8 mouse cellular contexts compared by ENCODE assay signal in genomic region chr4:9136188-9136569, GRCm38 (mm10).
A peak's percentile ranks its signal among the peaks of the same experiment; 100 is the strongest.
DNase-seq lines count a peak whose midpoint lies in the region; ATAC-seq and TF ChIP-seq lines count a peak whose summit lies in the region.

No protein-coding gene starts in this region.

- peak; percentile 79 for ATAC-seq in cerebellum, adult (ENCODE audit: insufficient number of reproducible peaks, low FRiP score, low TSS enrichment)
- peak; percentile 76 for ATAC-seq in forebrain, postnatal 0 days
- peak; percentile 87 for ATAC-seq in neural tube, embryonic 12.5 days (ENCODE audit: low FRiP score, low read depth)

- no peaks in the 10 kb centered on the region for H3K4me1 ChIP-seq in forebrain, postnatal 0 days (ENCODE audit: insufficient read depth)
- H3K4me1 ChIP-seq in limb, embryonic 10.5 days, result peaks cover 13% of the 10 kb centered on the region
- peaks cover 13% of the 10 kb centered on the region for H3K4me1 ChIP-seq in neural tube, embryonic 12.5 days

- H3K27me3 ChIP-seq in forebrain, postnatal 0 days (ENCODE audit: insufficient read depth, low read length), result no peaks in the 10 kb centered on the region
- no peaks in the 10 kb centered on the region for H3K27me3 ChIP-seq in limb, embryonic 10.5 days (ENCODE audit: low read depth, poor library complexity, severe bottlenecking)
- H3K27me3 ChIP-seq in neural tube, embryonic 12.5 days (replicated peaks), result no peaks in the 10 kb centered on the region

- no peak for TF ChIP-seq CTCF in forebrain, postnatal 0 days (IDR thresholded peaks at IDR 0.05; ENCODE audit: low read depth)

- no peaks in the 10 kb centered on the region for H3K9me3 ChIP-seq in forebrain, postnatal 0 days (ENCODE audit: low read length)
- no peaks in the 10 kb centered on the region for H3K9me3 ChIP-seq in limb, embryonic 10.5 days (replicated peaks)
- H3K9me3 ChIP-seq in neural tube, embryonic 12.5 days, result no peaks in the 10 kb centered on the region

- intact Hi-C loops in gastrocnemius, postnatal 14 days (cut with DNase I; ENCODE audit: low total_unique reads), result loop anchor here (5.0 kb wide), 1 partner anchor 396 kb away; no protein-coding TSS in a partner anchor

- peak overlapping the region; percentile 57 for H3K4me2 ChIP-seq in forebrain, postnatal 0 days (ENCODE audit: low read depth)
- H3K4me2 ChIP-seq in neural tube, embryonic 12.5 days (replicated peaks), result peak overlapping the region; percentile 51

- 5% methylated on average over 10 of the region's 10 CpGs for WGBS in forebrain, postnatal 0 days
- 21% methylated on average over 10 of the region's 10 CpGs for WGBS in limb, embryonic 10.5 days
- WGBS in neural tube, embryonic 12.5 days, result 9% methylated on average over 10 of the region's 10 CpGs

- H3K27ac ChIP-seq in forebrain, postnatal 0 days (ENCODE audit: low read depth, low read length), result peak overlapping the region; percentile 69
- 0 out of 2 replicates have a peak overlapping the region, but pooled peaks have one; percentile 47 for H3K27ac ChIP-seq in limb, embryonic 10.5 days
- peak overlapping the region; percentile 76; the same call in 1 of the 2 replicates for H3K27ac ChIP-seq in neural tube, embryonic 12.5 days

- DNase-seq in gastrocnemius, postnatal 14 days, result peak; percentile 40
- DNase-seq in gastrocnemius, adult 8-10 months (ENCODE audit: low spot score in 2 of 2), result no peak
- DNase-seq in 3134 (ENCODE audit: extremely low read depth, insufficient read length, low spot score), result peak; percentile 76
- no peak for DNase-seq in forebrain, postnatal 0 days
- DNase-seq in limb, embryonic 10.5 days (ENCODE audit: low spot score), result no peak
- no peak for DNase-seq in T-cell, adult 2 months (ENCODE audit: low spot score)

- H3K4me3 ChIP-seq in forebrain, postnatal 0 days (ENCODE audit: low read depth, low read length), result peak overlapping the region; percentile 20
- H3K4me3 ChIP-seq in limb, embryonic 10.5 days, result peak overlapping the region; percentile 39
- no peak overlapping the region for H3K4me3 ChIP-seq in neural tube, embryonic 12.5 days

- H3K36me3 ChIP-seq in forebrain, postnatal 0 days (ENCODE audit: insufficient read depth), result no peaks in the 10 kb centered on the region
- H3K36me3 ChIP-seq in limb, embryonic 10.5 days, result no peaks in the 10 kb centered on the region
- no peaks in the 10 kb centered on the region for H3K36me3 ChIP-seq in neural tube, embryonic 12.5 days

- peak overlapping the region; percentile 46 for H3K9ac ChIP-seq in forebrain, postnatal 0 days
- H3K9ac ChIP-seq in neural tube, embryonic 12.5 days, result peak overlapping the region; percentile 44; the same call in 1 of the 2 replicates

Comparison
In these comparisons a context has a peak if more than half of its experiments do, and no peak if none do; other contexts are left out.
1. DNase-seq: peak in gastrocnemius, postnatal 14 days (single experiment) and 3134 (single experiment); none in gastrocnemius, adult 8-10 months (0 of 2), forebrain, postnatal 0 days (single experiment), limb, embryonic 10.5 days (single experiment) and T-cell, adult 2 months (single experiment).
2. Peak in every context shown above with its lines, with median percentiles within 50 percentile points of each other: ATAC-seq and H3K27ac ChIP-seq.